Mouse (Mus musculus): ENCODE data around the gene Olfr555.

DNA sequence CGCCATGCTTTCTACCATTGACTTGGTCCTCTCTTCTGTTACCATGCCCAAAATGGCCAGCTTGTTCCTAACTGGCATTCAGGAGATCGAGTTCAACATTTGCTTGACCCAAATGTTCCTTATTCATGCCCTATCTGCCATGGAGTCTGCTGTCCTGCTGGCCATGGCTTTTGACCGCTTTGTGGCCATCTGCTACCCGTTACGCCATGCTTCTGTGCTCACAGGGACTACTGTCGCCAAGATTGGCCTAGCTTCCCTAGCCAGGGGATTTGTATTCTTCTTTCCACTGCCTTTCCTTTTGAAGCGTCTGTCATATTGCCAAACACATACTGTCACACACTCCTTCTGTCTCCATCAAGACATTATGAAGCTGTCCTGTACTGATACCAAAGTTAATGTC, 39.8 kb downstream of the Olfr555 start:
- no peak for TF ChIP-seq POLR2A (IDR thresholded peaks at IDR 0.05; ENCODE audit: control insufficient read depth, low read depth, low read length)
- TF ChIP-seq CTCF (IDR thresholded peaks at IDR 0.05; ENCODE audit: control insufficient read depth, insufficient read depth, insufficient replicate concordance, low read depth, low read length), result no peak

Data from testis, adult 2 months (tissue).